Mouse (Mus musculus) MEL (cell line): Measurements from ENCODE around the gene Gramd2. TPM values are rescaled to one million over a fixed set of nuclear protein-coding genes. Genes with fewer than 3 reads are reported as not detected.

ENCODE experiments used
- DNase-seq: peaks from one replicate; pipeline ENCODE4 v3.0.0; 2011; ENCODE audit warnings: low read depth, low spot score
- H3K27ac ChIP-seq: 2 replicates; pipeline ENCODE4 v1.5.1; 2012; ENCODE audit warnings: low read depth, mild to moderate bottlenecking, control low read depth, low read length, moderate library complexity; ENCODE audit not compliant: control insufficient read depth
- H3K27me3 ChIP-seq, 2 experiments: fragments of 150-350 bp in 1 of 2; sonication (generic) in 1 of 2; 2 replicates each; pipeline ENCODE4 v1.6.1; 2012; ENCODE audit warnings: low read length in 2 of 2, mild to moderate bottlenecking in 2 of 2, improper control_type of control experiment in 1 of 2, moderate library complexity in 1 of 2; ENCODE audit not compliant: insufficient read depth in 2 of 2, control insufficient read depth in 1 of 2
- H3K36me3 ChIP-seq, 2 experiments: 2 replicates each; pipeline ENCODE4 v1.6.1; 2012 to 2014; ENCODE audit warnings: low read length in 2 of 2, improper control_type of control experiment in 1 of 2, inconsistent platforms in 1 of 2, mild to moderate bottlenecking in 1 of 2; ENCODE audit not compliant: insufficient read depth in 2 of 2, control insufficient read depth in 1 of 2
- H3K4me1 ChIP-seq, 2 experiments: fragments of 150-350 bp in 1 of 2; sonication (generic) in 1 of 2; 2 replicates each; pipeline ENCODE4 v1.6.1; 2012; ENCODE audit warnings: low read length in 2 of 2, improper control_type of control experiment in 1 of 2, mild to moderate bottlenecking in 1 of 2; ENCODE audit not compliant: insufficient read depth in 2 of 2, control insufficient read depth in 1 of 2
- H3K4me3 ChIP-seq, 2 experiments: fragments of 150-350 bp in 1 of 2; sonication (generic) in 1 of 2; 2 replicates each; pipeline ENCODE4 v1.5.1; 2012; ENCODE audit warnings: low read depth in 2 of 2, low read length in 2 of 2, mild to moderate bottlenecking in 2 of 2, moderate library complexity in 2 of 2, control low read depth in 1 of 2, improper control_type of control experiment in 1 of 2; ENCODE audit not compliant: control insufficient read depth in 1 of 2, insufficient read depth in 1 of 2
- H3K79me2 ChIP-seq: 2 replicates; pipeline ENCODE4 v1.6.1; 2012; ENCODE audit warnings: mild to moderate bottlenecking, low read length, moderate library complexity; ENCODE audit not compliant: control insufficient read depth, poor library complexity, insufficient read depth
- H3K9ac ChIP-seq: 2 replicates; pipeline ENCODE4 v1.6.1; 2012; ENCODE audit warnings: low read depth, mild to moderate bottlenecking, control low read depth, low read length, moderate library complexity; ENCODE audit not compliant: control insufficient read depth, poor library complexity, severe bottlenecking
- H3K9me3 ChIP-seq: fragments of 150-350 bp; sonication (generic); replicated peaks from 2 replicates; pipeline ENCODE4 v1.6.1; 2012; ENCODE audit warnings: mild to moderate bottlenecking, low read length, improper control_type of control experiment, moderate library complexity; ENCODE audit not compliant: insufficient read depth
- BHLHE40 ChIP-seq: IDR thresholded peaks from 2 replicates; pipeline ENCODE4 v1.6.1; 2012; ENCODE audit warnings: low read depth, mild to moderate bottlenecking, inconsistent platforms, low read length, improper control_type of control experiment, borderline replicate concordance
- CHD2 ChIP-seq: IDR thresholded peaks from 2 replicates; pipeline ENCODE4 v1.6.1; 2011; ENCODE audit warnings: low read length, improper control_type of control experiment
- CTCF ChIP-seq, 3 experiments: IDR thresholded peaks in 2 of 3; conservative IDR thresholded peaks in 1 of 3; 2 replicates each; pipeline ENCODE4 v1.5.1; 2011 to 2012; ENCODE audit warnings: low read length in 3 of 3, low read depth in 2 of 3, mild to moderate bottlenecking in 2 of 3, improper control_type of control experiment in 1 of 3, inconsistent platforms in 1 of 3, mixed read lengths in 1 of 3, moderate library complexity in 1 of 3; ENCODE audit not compliant: control insufficient read depth in 1 of 3, insufficient read depth in 1 of 3, poor library complexity in 1 of 3, severe bottlenecking in 1 of 3
- ELF1 ChIP-seq: IDR thresholded peaks from 2 replicates; pipeline ENCODE4 v1.6.1; 2014; ENCODE audit warnings: low read depth, mild to moderate bottlenecking, inconsistent platforms, low read length, improper control_type of control experiment, moderate library complexity
- EP300 ChIP-seq, 2 experiments: IDR thresholded peaks; 2 replicates each; pipeline ENCODE4 v1.6.1; 2011; ENCODE audit warnings: improper control_type of control experiment in 2 of 2, low read length in 2 of 2, low read depth in 1 of 2, mild to moderate bottlenecking in 1 of 2
- HCFC1 ChIP-seq: IDR thresholded peaks from 2 replicates; pipeline ENCODE4 v1.6.1; 2012; ENCODE audit warnings: low read depth, mild to moderate bottlenecking, inconsistent platforms, low read length, improper control_type of control experiment, moderate library complexity
- JUND ChIP-seq: IDR thresholded peaks from 2 replicates; pipeline ENCODE4 v1.6.1; 2011; ENCODE audit warnings: low read depth, mild to moderate bottlenecking, improper control_type of control experiment, low read length
- KAT2A ChIP-seq: conservative IDR thresholded peaks from 2 replicates; pipeline ENCODE4 v1.6.1; 2012; ENCODE audit warnings: low read depth, low read length, improper control_type of control experiment, inconsistent platforms
- MAFK ChIP-seq: IDR thresholded peaks from 2 replicates; pipeline ENCODE4 v1.6.1; 2011; ENCODE audit warnings: low read depth, mild to moderate bottlenecking, low read length, improper control_type of control experiment, borderline replicate concordance
- MAX ChIP-seq: IDR thresholded peaks from 2 replicates; pipeline ENCODE4 v1.6.1; 2011; ENCODE audit warnings: low read length, improper control_type of control experiment
- MAZ ChIP-seq: IDR thresholded peaks from 2 replicates; pipeline ENCODE4 v1.6.1; 2012; ENCODE audit warnings: low read depth, mild to moderate bottlenecking, inconsistent platforms, low read length, improper control_type of control experiment
- MEF2A ChIP-seq: IDR thresholded peaks from 2 replicates; pipeline ENCODE4 v1.6.1; 2014; ENCODE audit warnings: low read depth, mild to moderate bottlenecking, inconsistent platforms, low read length, improper control_type of control experiment; ENCODE audit not compliant: poor library complexity, insufficient replicate concordance, severe bottlenecking; ENCODE audit errors: extremely low read depth
- MXI1 ChIP-seq: IDR thresholded peaks from 2 replicates; pipeline ENCODE4 v1.6.1; 2011; ENCODE audit warnings: mild to moderate bottlenecking, low read depth, low read length, improper control_type of control experiment
- NELFE ChIP-seq: IDR thresholded peaks from 2 replicates; pipeline ENCODE4 v1.6.1; 2011; ENCODE audit warnings: low read depth, low read length, improper control_type of control experiment
- NRF1 ChIP-seq: IDR thresholded peaks from 2 replicates; pipeline ENCODE4 v1.6.1; 2014; ENCODE audit warnings: low read depth, mild to moderate bottlenecking, inconsistent platforms, low read length, improper control_type of control experiment, moderate library complexity; ENCODE audit not compliant: poor library complexity, insufficient read depth, severe bottlenecking
- POLR2AphosphoS2 ChIP-seq: IDR thresholded peaks from 2 replicates; pipeline ENCODE4 v1.6.1; 2011; ENCODE audit warnings: low read length, improper control_type of control experiment
- POLR2AphosphoS5 ChIP-seq: IDR thresholded peaks from 2 replicates; pipeline ENCODE4 v1.6.1; 2012; ENCODE audit warnings: low read depth, borderline replicate concordance, mild to moderate bottlenecking, inconsistent platforms, low read length, moderate library complexity, mixed read lengths
- RAD21 ChIP-seq: IDR thresholded peaks from 2 replicates; pipeline ENCODE4 v1.6.1; 2011; ENCODE audit warnings: mild to moderate bottlenecking, low read depth, low read length, improper control_type of control experiment
- SIN3A ChIP-seq: IDR thresholded peaks from 2 replicates; pipeline ENCODE4 v1.6.1; 2012; ENCODE audit warnings: low read length, improper control_type of control experiment, inconsistent platforms
- SMC3 ChIP-seq: IDR thresholded peaks from 2 replicates; pipeline ENCODE4 v1.6.1; 2011; ENCODE audit warnings: low read depth, low read length, improper control_type of control experiment
- TAL1 ChIP-seq: IDR thresholded peaks from 2 replicates; pipeline ENCODE4 v1.6.1; 2012; ENCODE audit warnings: mild to moderate bottlenecking, inconsistent platforms, low read length, moderate library complexity, mixed read lengths
- UBTF ChIP-seq: IDR thresholded peaks from 2 replicates; pipeline ENCODE4 v1.6.1; 2012; ENCODE audit warnings: low read depth, mild to moderate bottlenecking, inconsistent platforms, low read length, improper control_type of control experiment, moderate library complexity, borderline replicate concordance; ENCODE audit not compliant: insufficient read depth
- USF2 ChIP-seq, 2 experiments: IDR thresholded peaks; 2 replicates each; pipeline ENCODE4 v1.6.1; 2011 to 2012; ENCODE audit warnings: improper control_type of control experiment in 2 of 2, low read length in 2 of 2, borderline replicate concordance in 1 of 2, inconsistent platforms in 1 of 2, low read depth in 1 of 2, mild to moderate bottlenecking in 1 of 2; ENCODE audit not compliant: insufficient read depth in 1 of 2
- ZC3H11A ChIP-seq: IDR thresholded peaks from 2 replicates; pipeline ENCODE4 v1.6.1; 2012; ENCODE audit warnings: low read depth, mild to moderate bottlenecking, inconsistent platforms, low read length, improper control_type of control experiment
- ZKSCAN1 ChIP-seq: IDR thresholded peaks from 2 replicates; pipeline ENCODE4 v1.6.1; 2012; ENCODE audit warnings: low read depth, mild to moderate bottlenecking, inconsistent platforms, low read length, improper control_type of control experiment, moderate library complexity
- ZMIZ1 ChIP-seq: IDR thresholded peaks from 2 replicates; pipeline ENCODE4 v1.6.1; 2012; ENCODE audit warnings: low read depth, mild to moderate bottlenecking, inconsistent platforms, low read length, improper control_type of control experiment, moderate library complexity
- polyA plus RNA-seq, 2 experiments: library from polyadenylated mRNA; stranded (reverse) in 1 of 2; unstranded in 1 of 2; fragments of >175 nt in 1 of 2; fragments of >200 nt in 1 of 2; gene quantifications; 2 replicates each; pipeline versions ENCODE4 v1.2.1 to v1.2.4; 2012; ENCODE audit warnings: low replicate concordance in 2 of 2, low read depth in 1 of 2; ENCODE audit not compliant: insufficient read length in 2 of 2, insufficient read depth in 1 of 2, missing spikeins in 1 of 2
- total RNA-seq: library from RNA; depleted of rRNA; stranded (reverse); fragments of 300-350 nt; gene quantifications from 2 replicates; pipeline ENCODE4 v1.2.3, GENCODE M21; 2012

The Gramd2 gene
- total and polyA plus RNA-seq, 3 experiments, result 0.04 TPM; not detected in 2

DNA sequence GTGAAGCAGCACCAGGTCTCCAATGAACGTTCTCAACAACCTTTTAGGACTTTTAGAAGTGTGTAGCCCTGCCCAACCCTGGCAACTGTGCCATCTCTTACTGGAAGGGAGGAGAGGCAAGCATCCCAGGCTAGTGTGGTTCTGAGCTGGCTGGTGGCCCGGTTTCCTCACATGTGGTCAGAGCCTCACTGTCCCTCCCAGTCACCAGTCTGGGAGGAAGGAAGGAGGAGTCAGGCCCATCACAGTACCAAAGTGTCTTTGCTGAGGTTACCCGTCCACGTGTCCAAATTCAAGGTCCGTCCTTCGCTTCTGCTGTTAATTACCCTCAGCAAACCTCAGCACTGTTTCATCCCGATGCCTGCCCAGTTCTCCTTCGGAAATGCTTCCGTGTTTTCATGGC is 12.2 kb downstream of the Gramd2 start:
- Histone ChIP-seq H3K9ac (no peak overlapping the region), H3K4me3 (no peak overlapping the region), H3K79me2 (no peaks in the 10 kb centered on the region), H3K4me1 (peaks cover 0 to 5% of the 10 kb centered on the region in 2 experiments; a peak in 1 of 4 replicates), H3K9me3 (no peaks in the 10 kb centered on the region), H3K36me3 (no peaks in the 10 kb centered on the region)
- TF ChIP-seq RAD21, result no peak
- TF ChIP-seq CHD2, result no peak
- TF ChIP-seq ELF1, result no peak
- no peak for TF ChIP-seq JUND
- no peak for TF ChIP-seq NELFE
- TF ChIP-seq UBTF, result no peak
- TF ChIP-seq POLR2AphosphoS2, result no peak
- TF ChIP-seq MAFK, result no peak
- no peak for TF ChIP-seq NRF1
- TF ChIP-seq MAX, result no peak
- TF ChIP-seq MXI1, result no peak
- no peak for TF ChIP-seq TAL1
- TF ChIP-seq, all 39 proteins: peak for 0
- Histone ChIP-seq H3K27me3 (peaks cover 0 to 3% of the 10 kb centered on the region in 2 experiments), H3K27ac (no peak overlapping the region)
- DNase-seq, result no peak

DNA sequence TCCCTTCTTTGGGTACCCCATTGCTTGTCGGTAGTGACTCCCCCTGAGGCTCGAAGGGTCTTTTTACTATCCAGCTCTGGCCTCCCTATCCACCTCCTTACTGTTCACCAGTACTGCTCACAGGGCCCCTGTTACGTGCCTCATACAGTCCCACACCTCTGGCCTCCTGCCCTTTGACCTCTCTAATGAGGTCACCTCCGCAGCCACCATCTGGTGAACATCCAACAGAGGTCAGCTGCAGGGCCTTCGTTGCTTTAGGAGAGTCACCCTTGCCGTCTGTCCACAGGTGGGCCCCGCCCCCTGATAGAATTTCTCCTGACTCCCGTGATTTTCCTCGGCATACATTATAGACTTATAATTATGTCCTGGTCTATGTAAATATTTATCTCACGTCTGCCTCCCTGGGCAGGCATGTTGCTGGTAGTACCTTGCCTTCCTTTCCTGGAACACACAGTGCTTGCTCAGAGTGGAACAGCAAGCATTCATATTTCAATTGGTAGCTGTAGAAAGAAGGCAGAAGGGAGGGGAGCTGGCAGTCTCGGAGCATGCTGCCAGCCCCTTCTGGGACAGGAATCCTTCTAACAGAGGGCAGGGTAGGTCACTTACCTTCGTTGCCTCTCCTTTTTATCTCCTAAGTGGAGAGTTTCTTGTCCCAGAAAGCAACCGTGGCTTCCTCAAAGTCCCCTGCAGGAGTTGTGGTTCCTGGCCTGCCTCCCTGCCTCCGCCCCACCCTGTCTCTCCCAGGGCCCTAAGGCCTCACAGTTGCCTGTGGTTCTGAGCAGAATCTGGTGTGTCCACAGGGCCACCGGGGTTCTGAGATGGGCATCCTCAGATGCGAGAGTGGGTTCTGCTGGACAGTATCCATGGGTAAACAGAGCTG is 14.9 kb downstream of the Gramd2 start:
- DNase-seq, result no peak
- H3K4me3 ChIP-seq, result no peak overlapping the region
- H3K9me3 ChIP-seq, result no peaks in the 10 kb centered on the region
- H3K4me1 ChIP-seq, result no peaks in the 10 kb centered on the region
- H3K79me2 ChIP-seq, result no peaks in the 10 kb centered on the region
- no peaks in the 10 kb centered on the region for H3K36me3 ChIP-seq
- peaks cover 0 to 3% of the 10 kb centered on the region in 2 experiments for H3K27me3 ChIP-seq
- TF ChIP-seq USF2 (IDR thresholded peaks at IDR 0.05; ENCODE audit: borderline replicate concordance in 1 of 2, insufficient read depth in 1 of 2, low read depth in 1 of 2, low read length in 2 of 2), result no peak
- no peak for TF ChIP-seq EP300 (IDR thresholded peaks at IDR 0.05; ENCODE audit: low read depth in 1 of 2, low read length in 2 of 2)
- TF ChIP-seq ZKSCAN1, result no peak
- no peak for TF ChIP-seq BHLHE40
- no peak for TF ChIP-seq SMC3
- TF ChIP-seq HCFC1, result no peak
- TF ChIP-seq CTCF (IDR thresholded peaks at IDR 0.05 in 2 of 3, conservative IDR thresholded peaks at IDR 0.05 in 1 of 3; ENCODE audit: control insufficient read depth in 1 of 3, insufficient read depth in 1 of 3, low read depth in 2 of 3, low read length in 3 of 3, poor library complexity in 1 of 3, severe bottlenecking in 1 of 3), result no peak
- TF ChIP-seq MAX, result no peak
- no peak for TF ChIP-seq RAD21
- TF ChIP-seq MAFK, result no peak
- TF ChIP-seq SIN3A, result no peak
- no peak for TF ChIP-seq POLR2AphosphoS5
- TF ChIP-seq ZC3H11A, result no peak
- no peak for TF ChIP-seq KAT2A
- no peak for TF ChIP-seq ZMIZ1
- no peak for TF ChIP-seq MAZ
- TF ChIP-seq UBTF, result no peak
- TF ChIP-seq CHD2, result no peak
- no peak for TF ChIP-seq MEF2A
- H3K9ac ChIP-seq, result no peak overlapping the region
- no peak overlapping the region for H3K27ac ChIP-seq
